Mouse (Mus musculus): ENCODE results near the gene Trim8. TPM values are rescaled to one million over a fixed set of nuclear protein-coding genes. Genes with fewer than 3 reads are reported as not detected.

The Trim8 gene
- polyA plus RNA-seq, 1 experiment = 4.2 TPM

DNA sequence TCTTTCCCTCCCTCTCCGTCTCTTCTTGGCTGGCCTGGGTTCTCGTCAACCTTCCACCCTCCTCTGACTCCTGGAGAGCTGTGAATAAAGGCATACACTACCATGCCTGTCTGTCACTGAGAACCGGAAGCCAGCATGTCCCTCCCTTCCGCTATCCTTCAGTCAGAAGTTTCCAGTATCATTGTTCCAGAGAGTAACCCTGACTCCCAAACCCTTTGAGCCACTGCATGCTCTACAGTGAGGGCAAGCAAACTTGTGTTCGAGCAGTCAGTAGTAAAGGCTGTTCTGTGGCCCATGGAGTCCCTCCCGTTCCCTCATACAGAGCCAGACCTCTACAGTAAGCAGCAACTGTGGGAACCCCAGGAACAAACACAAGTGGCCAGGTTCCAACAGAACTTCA, 46.1 kb downstream of the Trim8 start:
- no peak overlapping the region for H3K4me3 ChIP-seq (replicated peaks)
- peaks cover 3% of the 10 kb centered on the region for H3K4me1 ChIP-seq (ENCODE audit: control insufficient read depth)
- H3K36me3 ChIP-seq (ENCODE audit: control insufficient read depth) = no peaks in the 10 kb centered on the region; the same call in 1 of the 2 replicates
- no peaks in the 10 kb centered on the region for H3K9me3 ChIP-seq (ENCODE audit: control insufficient read depth, low read length)
- no peak for TF ChIP-seq TAL1 (IDR thresholded peaks at IDR 0.05; ENCODE audit: low read length)
- TF ChIP-seq GATA1 (IDR thresholded peaks at IDR 0.05; ENCODE audit: low read length) = no peak
- H3K27me3 ChIP-seq (ENCODE audit: control insufficient read depth) = no peaks in the 10 kb centered on the region

- TF ChIP-seq GATA1 (IDR thresholded peaks at IDR 0.05; ENCODE audit: low read length) (no peak), TAL1 (IDR thresholded peaks at IDR 0.05; ENCODE audit: low read length) (no peak)
- Histone ChIP-seq H3K27me3 (ENCODE audit: control insufficient read depth) (no peaks in the 10 kb centered on the region), H3K4me3 (replicated peaks) (no peak overlapping the region), H3K36me3 (ENCODE audit: control insufficient read depth) (no peaks in the 10 kb centered on the region; the same call in 1 of the 2 replicates), H3K4me1 (ENCODE audit: control insufficient read depth) (peaks cover 7% of the 10 kb centered on the region), H3K9me3 (ENCODE audit: control insufficient read depth, low read length) (no peaks in the 10 kb centered on the region)
Measured at GRCm38 (mm10) chr19:46548110-46548509, 46.6 kb downstream of the Trim8 start.

DNA sequence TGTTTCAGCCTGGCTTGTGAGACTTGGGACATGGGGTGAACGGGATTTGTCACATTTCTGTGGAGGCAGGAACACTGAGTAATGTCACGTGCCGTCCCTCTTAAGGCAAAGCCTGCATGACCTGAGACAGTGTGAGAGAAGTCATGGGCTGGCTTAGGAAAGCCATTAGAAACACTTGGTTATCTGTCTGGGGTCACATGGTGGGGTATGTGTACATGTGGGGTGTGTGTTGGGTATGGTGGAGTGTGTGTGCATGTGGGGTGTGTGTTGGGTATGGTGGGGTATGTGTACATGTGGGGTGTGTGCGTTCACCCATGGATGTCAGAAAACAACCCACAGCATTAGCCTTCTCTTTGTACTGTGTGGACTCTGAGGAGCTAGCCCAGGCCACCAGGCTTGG, 48.9 kb downstream of the Trim8 start:
- TF ChIP-seq TAL1 (IDR thresholded peaks at IDR 0.05; ENCODE audit: low read length) = no peak
- TF ChIP-seq GATA1 (IDR thresholded peaks at IDR 0.05; ENCODE audit: low read length) = no peak
- Histone ChIP-seq H3K36me3 (ENCODE audit: control insufficient read depth) (no peaks in the 10 kb centered on the region; the same call in 1 of the 2 replicates), H3K4me1 (ENCODE audit: control insufficient read depth) (peaks cover 28% of the 10 kb centered on the region), H3K4me3 (replicated peaks) (no peak overlapping the region), H3K9me3 (ENCODE audit: control insufficient read depth, low read length) (no peaks in the 10 kb centered on the region), H3K27me3 (ENCODE audit: control insufficient read depth) (no peaks in the 10 kb centered on the region)

- peaks cover 31% of the 10 kb centered on the region for H3K4me1 ChIP-seq (ENCODE audit: control insufficient read depth)
- TF ChIP-seq TAL1 (IDR thresholded peaks at IDR 0.05; ENCODE audit: low read length) = no peak
- TF ChIP-seq GATA1 (IDR thresholded peaks at IDR 0.05; ENCODE audit: low read length) = no peak
Measured at GRCm38 (mm10) chr19:46552496-46552895, 51.0 kb downstream of the Trim8 start.

DNA sequence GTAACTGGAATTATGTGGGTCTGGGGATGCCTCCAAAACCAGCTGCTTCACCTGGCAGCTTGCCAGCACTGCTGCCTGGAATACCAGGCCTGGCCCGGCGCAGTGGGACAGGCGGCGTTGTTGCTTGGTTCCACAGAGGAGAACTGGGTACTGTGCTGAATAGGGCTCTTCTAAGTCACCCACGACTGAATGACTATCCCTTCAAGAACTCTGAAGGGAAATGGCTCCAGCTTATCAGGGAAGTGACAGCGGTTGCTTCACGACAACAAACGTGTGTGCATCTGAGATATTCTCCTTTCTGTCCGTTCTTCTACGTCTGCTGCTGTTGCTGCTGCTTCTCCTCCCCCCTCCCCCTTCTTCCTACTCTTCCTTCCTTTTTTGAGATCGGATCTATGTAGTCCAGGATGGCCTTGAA, 52.0 kb downstream of the Trim8 start:
- Histone ChIP-seq H3K4me3 (replicated peaks) (peak overlapping the region; percentile 34), H3K4me1 (ENCODE audit: control insufficient read depth) (peaks cover 32% of the 10 kb centered on the region), H3K36me3 (ENCODE audit: control insufficient read depth) (peaks cover 3% of the 10 kb centered on the region; the same call in 1 of the 2 replicates), H3K9me3 (ENCODE audit: control insufficient read depth, low read length) (no peaks in the 10 kb centered on the region), H3K27me3 (ENCODE audit: control insufficient read depth) (no peaks in the 10 kb centered on the region)
- TF ChIP-seq TAL1 (IDR thresholded peaks at IDR 0.05; ENCODE audit: low read length) (peak; percentile 75), GATA1 (IDR thresholded peaks at IDR 0.05; ENCODE audit: low read length) (peak; percentile 46; the same call in 1 of the 2 replicates)

More at GRCm38 (mm10) chr19:46552496-46552895, 51.0 kb downstream of the Trim8 start:
- Histone ChIP-seq H3K27me3 (ENCODE audit: control insufficient read depth) (no peaks in the 10 kb centered on the region), H3K36me3 (ENCODE audit: control insufficient read depth) (peaks cover 3% of the 10 kb centered on the region; the same call in 1 of the 2 replicates), H3K9me3 (ENCODE audit: control insufficient read depth, low read length) (no peaks in the 10 kb centered on the region), H3K4me3 (replicated peaks) (no peak overlapping the region)

DNA sequence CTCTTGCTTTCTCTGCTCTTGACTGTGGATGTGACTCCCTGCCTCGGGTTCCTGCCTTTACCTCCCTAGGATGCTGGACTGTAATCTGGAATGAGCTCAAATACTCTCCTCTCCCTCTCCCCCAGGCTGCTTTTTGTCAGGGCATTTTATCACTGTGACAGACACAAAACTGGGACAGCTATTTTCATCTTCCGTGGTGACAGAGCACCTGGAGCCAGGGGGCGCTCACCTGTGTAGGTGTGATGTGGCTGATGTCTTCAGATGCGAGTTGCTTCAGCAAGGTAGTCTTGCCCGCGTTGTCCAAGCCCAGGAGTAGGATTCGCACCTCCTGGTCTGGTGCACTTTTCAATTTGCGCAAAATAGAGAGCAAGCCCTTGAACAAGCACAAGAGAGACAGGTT, 56.5 kb downstream of the Trim8 start:
- Histone ChIP-seq H3K27me3 (ENCODE audit: control insufficient read depth) (no peaks in the 10 kb centered on the region), H3K4me1 (ENCODE audit: control insufficient read depth) (peaks cover 36% of the 10 kb centered on the region), H3K36me3 (ENCODE audit: control insufficient read depth) (peaks cover 3% of the 10 kb centered on the region; the same call in 1 of the 2 replicates), H3K9me3 (ENCODE audit: control insufficient read depth, low read length) (no peaks in the 10 kb centered on the region), H3K4me3 (replicated peaks) (no peak overlapping the region)
- no peak for TF ChIP-seq TAL1 (IDR thresholded peaks at IDR 0.05; ENCODE audit: low read length)
- no peak for TF ChIP-seq GATA1 (IDR thresholded peaks at IDR 0.05; ENCODE audit: low read length)

DNA sequence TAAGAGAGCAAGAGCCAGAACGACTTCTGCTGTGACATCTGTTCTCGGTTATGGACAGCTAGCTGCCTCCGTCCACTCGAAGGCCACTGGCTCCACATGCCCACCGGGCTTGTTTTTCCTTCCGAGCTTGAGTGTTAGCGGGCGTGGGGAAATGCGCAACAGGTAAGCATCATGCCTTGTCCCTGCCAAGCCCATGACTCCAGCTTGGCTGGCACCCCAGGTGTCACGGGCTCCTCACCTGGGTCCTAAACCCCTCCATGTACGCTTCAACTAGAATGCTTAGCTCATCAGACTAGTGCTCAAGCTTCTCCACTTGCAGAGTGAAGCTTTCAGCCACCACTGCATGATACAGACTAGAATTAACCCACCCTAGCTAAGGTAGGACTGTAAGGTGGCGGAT, 57.1 kb downstream of the Trim8 start:
- no peak overlapping the region for H3K4me3 ChIP-seq (replicated peaks)
- H3K36me3 ChIP-seq (ENCODE audit: control insufficient read depth) = peaks cover 3% of the 10 kb centered on the region; the same call in 1 of the 2 replicates
- peaks cover 31% of the 10 kb centered on the region for H3K4me1 ChIP-seq (ENCODE audit: control insufficient read depth)
- no peaks in the 10 kb centered on the region for H3K9me3 ChIP-seq (ENCODE audit: control insufficient read depth, low read length)
- no peaks in the 10 kb centered on the region for H3K27me3 ChIP-seq (ENCODE audit: control insufficient read depth)
- TF ChIP-seq TAL1 (IDR thresholded peaks at IDR 0.05; ENCODE audit: low read length) (no peak), GATA1 (IDR thresholded peaks at IDR 0.05; ENCODE audit: low read length) (no peak)

- Histone ChIP-seq H3K27me3 (ENCODE audit: control insufficient read depth) (no peaks in the 10 kb centered on the region), H3K9me3 (ENCODE audit: control insufficient read depth, low read length) (no peaks in the 10 kb centered on the region), H3K4me3 (replicated peaks) (no peak overlapping the region), H3K4me1 (ENCODE audit: control insufficient read depth) (peaks cover 11% of the 10 kb centered on the region), H3K36me3 (ENCODE audit: control insufficient read depth) (peaks cover under 1% of the 10 kb centered on the region; the same call in 1 of the 2 replicates)
- no peak for TF ChIP-seq TAL1 (IDR thresholded peaks at IDR 0.05; ENCODE audit: low read length)
- TF ChIP-seq GATA1 (IDR thresholded peaks at IDR 0.05; ENCODE audit: low read length) = no peak
Measured at GRCm38 (mm10) chr19:46562132-46562531, 60.6 kb downstream of the Trim8 start.

GRCm38 (mm10) chr19:46562581-46563515, 61.3 kb downstream of the Trim8 start:
- no peak overlapping the region for H3K4me3 ChIP-seq (replicated peaks)
- TF ChIP-seq TAL1 (IDR thresholded peaks at IDR 0.05; ENCODE audit: low read length) = no peak
- no peak for TF ChIP-seq GATA1 (IDR thresholded peaks at IDR 0.05; ENCODE audit: low read length)
- H3K36me3 ChIP-seq (ENCODE audit: control insufficient read depth) = no peaks in the 10 kb centered on the region
- H3K9me3 ChIP-seq (ENCODE audit: control insufficient read depth, low read length) = no peaks in the 10 kb centered on the region
- no peaks in the 10 kb centered on the region for H3K27me3 ChIP-seq (ENCODE audit: control insufficient read depth)
- peaks cover 11% of the 10 kb centered on the region for H3K4me1 ChIP-seq (ENCODE audit: control insufficient read depth)

Data from erythroblast, embryonic 14.5 days (primary cell).